Mouse (Mus musculus) liver, postnatal 0 days (tissue): Measurements from ENCODE around the gene Acot11.

Source experiments
- CTCF ChIP-seq: sonication (generic); IDR thresholded peaks from 2 replicates; pipeline ENCODE4 v1.5.1; 2016; ENCODE audit warnings: antibody characterized with exemption, low read depth
- EP300 ChIP-seq: IDR thresholded peaks from 2 replicates; pipeline ENCODE4 v1.6.1; 2016; ENCODE audit warnings: antibody characterized with exemption, low read depth, mild to moderate bottlenecking

DNA sequence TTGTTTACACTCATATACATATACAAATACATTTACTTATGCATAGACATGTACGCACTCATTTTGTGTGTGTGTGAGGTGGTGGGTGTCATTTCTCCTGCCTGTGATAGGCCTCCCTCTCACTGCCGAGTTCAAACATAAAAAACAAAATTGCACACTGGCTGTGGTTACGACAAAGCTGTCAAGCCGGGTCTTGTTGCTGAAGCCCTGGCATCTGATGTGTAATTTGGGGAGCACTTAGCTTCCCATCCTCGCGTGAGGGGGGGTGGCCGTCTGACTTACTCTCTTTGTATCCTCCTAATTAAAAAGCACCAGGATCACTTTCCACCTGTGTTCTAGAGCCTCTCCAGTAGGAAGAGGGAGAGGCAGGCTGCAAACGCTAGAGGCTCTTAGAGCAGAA is 37.8 kb upstream of the Acot11 start:
- TF ChIP-seq EP300 (no peak), CTCF (no peak)
